Mouse (Mus musculus) regulatory T cell (primary cell): ENCODE measurements around the gene Rps15.

ENCODE experiments used
- in situ Hi-C: fragments of 300-600 bp; cut with MboI, MseI; formaldehyde crosslinking; loops from one replicate; pipeline ENCODE4 v1.15.1; 2025; ENCODE audit warnings: high pct_unique_total_duplicates

The Rps15 gene

DNA sequence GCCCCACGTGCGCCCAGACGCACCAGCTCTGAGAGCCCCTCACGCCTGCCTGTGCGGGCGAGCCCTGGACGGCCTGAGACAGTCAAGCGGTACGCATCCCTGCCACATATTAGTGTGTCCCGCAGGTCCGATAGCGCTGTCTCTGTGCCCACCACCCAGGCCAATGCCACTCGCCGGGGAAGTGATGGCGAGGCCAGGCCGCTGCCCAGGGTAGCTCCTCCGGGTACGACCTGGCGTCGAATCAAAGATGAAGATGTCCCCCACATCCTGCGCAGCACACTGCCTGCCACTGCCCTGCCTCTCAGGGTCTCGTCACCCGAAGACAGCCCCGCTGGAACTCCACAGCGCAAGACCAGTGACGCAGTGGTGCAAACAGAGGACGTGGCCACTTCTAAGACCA lies 23.1 kb downstream of the Rps15 start:
- in situ Hi-C loops = no loop called here

- in situ Hi-C loops = no loop called here
Measured at GRCm38 (mm10) chr10:80316359-80316781, 24.1 kb downstream of the Rps15 start.

DNA sequence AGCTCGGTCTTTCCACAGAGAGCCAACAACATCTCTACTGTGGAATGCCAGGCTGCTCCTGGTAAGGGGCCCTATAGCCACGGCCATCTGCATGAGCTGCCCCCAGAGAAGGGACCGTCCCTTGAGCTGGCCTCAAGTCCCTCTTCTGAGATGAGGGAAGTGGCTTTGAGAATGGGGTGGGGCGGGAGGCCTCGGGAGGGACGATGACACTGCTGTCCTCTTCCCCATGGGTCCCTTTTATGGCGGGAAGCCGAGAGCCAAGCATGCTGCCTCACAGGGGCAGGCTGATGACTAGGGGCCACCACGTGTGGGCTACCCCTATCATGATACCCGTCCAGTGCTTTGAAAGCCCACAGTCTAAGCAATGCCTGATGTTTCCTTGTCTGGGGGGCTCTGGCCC lies 24.8 kb downstream of the Rps15 start:
- in situ Hi-C loops = no loop called here

GRCm38 (mm10) chr10:80320340-80320760 lies 28.1 kb downstream of the Rps15 start, which contains the start of gene 2310011J03Rik:
Gene 2310011J03Rik (minus strand): TSS chr10:80320537.
- in situ Hi-C loops = no loop called here

DNA sequence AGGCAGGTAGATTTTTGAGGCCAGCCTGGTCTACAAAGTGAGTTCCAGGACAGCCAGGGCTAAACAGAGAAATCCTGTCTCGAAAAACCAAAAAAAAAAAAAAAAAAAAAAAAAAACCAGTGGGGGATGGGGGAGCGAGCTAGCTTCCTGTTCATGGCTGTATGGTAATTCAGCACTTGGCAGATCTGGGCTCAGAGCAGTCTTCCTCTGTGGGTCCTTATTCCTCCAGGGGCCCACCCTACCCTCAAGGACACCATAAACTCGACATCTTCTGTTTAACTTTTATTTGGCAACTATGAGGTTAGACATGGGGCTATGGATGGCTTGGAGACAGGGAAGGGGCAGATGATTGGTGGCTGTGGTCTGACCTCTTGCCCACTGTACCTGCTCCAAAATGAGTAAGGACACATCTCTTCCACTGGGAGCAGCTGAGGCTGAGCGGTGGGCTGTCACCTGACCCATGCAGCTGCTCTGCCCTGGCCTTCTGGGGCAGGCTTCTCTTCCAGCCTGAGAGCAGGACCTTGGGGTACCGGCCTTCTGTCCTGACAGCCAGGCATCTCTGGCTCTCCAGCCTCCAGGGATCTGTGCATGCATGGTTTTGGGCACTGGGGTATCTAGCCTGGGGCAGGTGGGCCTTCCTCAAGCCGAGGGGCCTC lies 28.9 kb downstream of the Rps15 start:
- in situ Hi-C loops = no loop called here

GRCm38 (mm10) chr10:80321670-80322581 lies 29.7 kb downstream of the Rps15 start:
- in situ Hi-C loops = no loop called here

GRCm38 (mm10) chr10:80322811-80323211 lies 30.6 kb downstream of the Rps15 start:
- in situ Hi-C loops = no loop called here

- in situ Hi-C loops = no loop called here
Measured at GRCm38 (mm10) chr10:80323261-80324119, 31.2 kb downstream of the Rps15 start.

DNA sequence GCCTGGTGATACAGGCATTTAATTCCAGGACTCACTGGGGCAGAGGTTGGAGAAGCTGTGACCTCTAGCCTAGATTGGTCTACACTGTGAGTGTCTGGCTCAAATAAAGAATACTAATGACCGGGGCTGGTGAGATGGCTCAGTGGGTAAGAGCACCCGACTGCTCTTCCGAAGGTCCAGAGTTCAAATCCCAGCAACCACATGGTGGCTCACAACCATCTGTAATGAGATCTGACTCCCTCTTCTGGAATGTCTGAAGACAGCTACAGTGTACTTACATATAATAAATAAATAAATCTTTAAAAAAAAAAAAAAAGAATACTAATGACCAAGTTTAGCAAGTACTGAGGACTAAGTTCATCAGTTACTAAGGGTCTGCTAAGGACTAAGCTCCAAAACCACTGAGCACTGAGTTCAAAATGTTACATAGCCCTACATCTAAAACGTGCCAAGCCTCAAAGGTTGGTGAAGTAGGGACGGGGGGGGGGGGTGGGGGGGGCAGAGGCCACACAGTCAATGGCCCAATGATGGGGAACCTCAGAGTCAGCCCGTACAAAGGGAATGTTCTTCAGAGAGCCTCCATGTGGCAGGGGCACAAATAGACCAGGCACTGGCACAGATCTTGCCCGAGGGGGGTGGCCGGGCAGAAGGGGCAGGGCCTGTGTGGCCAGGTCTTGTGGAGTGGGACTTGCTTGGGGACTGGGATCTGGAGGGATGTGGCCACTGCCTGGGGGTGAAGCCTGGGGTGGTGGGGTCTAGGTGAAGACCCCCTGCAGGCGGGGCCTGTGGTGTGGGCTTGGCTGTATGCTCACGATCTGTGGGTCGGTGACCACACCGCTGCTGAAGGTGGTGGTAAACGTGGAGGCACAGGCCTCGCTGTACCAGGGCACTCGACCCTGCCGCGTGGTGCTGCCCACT lies 32.1 kb downstream of the Rps15 start:
- in situ Hi-C loops = no loop called here

DNA sequence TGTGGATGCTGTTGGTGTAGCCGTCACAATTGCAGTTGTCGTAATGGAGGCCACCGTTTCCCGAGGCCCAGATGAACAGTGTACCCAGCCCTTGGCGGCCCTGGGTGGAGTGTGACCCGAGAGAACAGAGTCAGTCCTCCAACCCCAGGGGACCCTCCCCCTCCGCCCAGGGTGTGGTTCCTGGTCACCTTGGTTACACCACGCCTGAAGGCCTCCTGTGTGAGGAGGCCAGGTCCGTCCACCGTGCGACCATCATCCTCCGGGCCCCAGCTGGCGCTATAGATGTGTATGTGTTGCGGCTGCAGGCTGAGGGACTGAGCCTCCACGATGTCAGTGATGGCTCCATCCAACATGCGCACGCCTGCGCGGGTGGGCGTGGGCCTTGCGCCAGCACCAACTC lies 32.8 kb downstream of the Rps15 start:
- in situ Hi-C loops = no loop called here

DNA sequence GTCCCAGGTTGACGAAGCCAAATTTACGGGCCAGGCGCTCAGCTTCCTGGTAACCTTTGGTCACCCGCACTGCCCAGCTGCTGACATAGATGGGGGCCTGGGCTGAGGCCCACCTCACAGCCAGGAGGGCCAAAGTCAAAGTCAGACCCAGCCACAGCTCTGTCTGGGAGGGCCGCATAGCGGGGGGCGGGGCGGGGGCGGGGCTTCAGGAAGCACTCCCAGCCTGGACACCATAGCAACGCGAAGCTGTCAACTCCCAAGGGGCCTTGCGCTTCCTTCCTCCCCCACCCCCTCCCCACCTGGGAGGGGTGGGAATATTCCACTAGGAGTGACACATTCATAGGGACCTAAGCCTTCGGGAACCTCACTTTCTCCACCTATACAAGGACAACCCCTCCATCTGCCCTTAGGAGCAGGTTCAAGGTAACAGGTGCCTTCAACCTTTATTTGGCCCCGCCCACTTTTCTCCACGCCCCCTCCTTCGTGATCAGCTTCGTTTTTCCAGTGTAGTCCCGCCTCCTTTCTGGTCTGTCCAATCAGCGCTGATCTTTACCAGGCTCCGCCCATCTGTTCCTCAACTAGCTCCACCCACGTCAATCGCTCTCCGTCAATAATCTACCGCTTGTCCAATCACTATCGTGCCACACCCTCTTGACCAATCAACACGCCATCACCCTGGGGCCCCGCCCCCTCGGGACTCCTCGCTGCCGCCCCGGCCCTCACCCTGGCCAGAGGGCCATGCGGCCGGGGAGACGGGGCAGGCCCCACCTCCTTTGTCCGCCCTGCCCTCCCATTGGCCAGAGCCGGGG lies 37.2 kb downstream of the Rps15 start, which contains the start of the genes Pcsk4 and Reep6:
Gene Pcsk4, minus strand, starts transcription at position 226 of the 809 bp plus-strand sequence.
Gene Reep6, plus strand, starts transcription at position 681 of the 809 bp plus-strand sequence.
- in situ Hi-C loops = no loop called here

DNA sequence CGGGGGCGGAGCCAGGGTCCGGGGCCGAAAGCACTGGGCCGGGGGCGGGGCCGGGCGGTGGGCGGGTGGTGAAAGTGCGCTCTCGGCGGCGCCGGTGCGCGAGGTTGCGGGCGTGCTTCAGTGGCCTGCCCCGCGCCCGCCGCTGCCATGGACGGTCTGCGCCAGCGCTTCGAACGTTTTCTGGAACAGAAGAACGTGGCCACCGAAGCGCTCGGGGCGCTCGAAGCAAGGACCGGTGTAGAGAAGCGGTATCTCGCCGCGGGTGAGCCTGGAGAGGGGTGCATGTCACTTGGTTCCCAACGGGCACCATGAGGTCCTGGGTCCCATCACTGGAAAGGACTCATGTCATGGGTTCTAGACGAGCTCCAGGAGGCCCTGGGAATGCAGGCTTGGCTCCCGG lies 37.8 kb downstream of the Rps15 start:
- in situ Hi-C loops = no loop called here

DNA sequence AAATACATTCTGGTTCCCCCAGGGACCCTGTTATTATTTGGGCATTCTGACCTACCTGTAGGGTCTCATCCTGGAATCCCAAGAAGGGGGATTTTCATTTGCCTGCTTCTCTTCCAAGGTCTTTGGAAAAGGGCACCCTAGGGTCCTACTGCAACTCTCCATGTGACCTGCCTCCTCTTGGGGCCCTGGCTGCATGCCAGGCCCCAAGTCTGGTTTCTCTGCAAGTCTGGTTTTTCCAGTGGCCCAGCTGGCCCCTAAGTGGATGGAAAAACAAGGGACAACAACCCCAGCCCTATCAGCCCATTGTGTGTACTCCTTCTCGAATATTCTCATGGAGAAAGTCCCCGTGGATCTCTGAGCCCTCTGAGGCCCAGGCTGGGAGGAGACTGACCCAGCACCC lies 38.6 kb downstream of the Rps15 start:
- in situ Hi-C loops = no loop called here

DNA sequence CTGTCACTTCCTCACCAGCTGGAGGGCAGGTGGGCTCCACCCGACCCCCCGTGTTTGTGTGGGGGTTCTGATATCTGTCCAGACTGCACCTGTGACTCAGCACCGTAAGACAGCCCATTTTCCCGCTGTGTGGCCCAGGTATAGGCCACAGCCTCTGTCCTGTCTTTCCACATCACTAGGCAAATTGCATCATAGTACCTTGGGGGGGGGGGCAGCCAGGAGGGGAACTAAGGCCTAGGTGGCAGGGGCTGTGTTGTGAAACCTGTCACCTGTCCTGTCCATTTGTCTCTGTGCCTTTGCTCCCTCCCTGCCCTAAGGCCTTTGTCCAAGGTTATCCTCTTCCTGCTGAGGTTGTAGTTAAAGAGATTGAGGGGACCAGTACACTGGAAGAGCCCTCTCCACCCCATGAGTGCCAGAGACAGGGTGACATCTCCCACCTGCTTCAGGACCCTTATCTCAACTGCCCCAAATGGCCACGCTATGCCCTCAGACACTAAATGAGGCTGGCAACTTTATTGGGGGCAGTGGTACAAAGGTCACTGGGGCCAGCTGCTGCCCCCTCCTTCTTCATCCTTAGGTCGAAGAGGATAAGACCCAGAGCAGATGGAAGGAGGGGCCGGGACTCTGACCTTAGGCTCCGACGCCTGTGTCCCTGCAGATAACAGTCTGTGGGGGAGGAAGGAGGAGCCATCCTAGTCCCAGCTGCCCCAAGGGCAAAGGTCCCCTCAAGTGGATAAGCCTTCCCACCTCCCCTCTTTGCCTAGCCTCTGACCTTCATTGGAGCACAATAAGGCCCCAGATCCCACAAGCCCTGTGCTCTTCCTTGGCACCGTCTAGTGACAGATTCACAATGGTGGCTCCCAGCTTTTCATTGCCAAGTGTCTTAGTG lies 39.6 kb downstream of the Rps15 start:
- in situ Hi-C loops = no loop called here

- in situ Hi-C loops = no loop called here
Measured at GRCm38 (mm10) chr10:80332525-80332989, 40.3 kb downstream of the Rps15 start.

GRCm38 (mm10) chr10:80336263-80336662 lies 44.0 kb downstream of the Rps15 start:
- in situ Hi-C loops = no loop called here

GRCm38 (mm10) chr10:80339941-80340750 lies 47.9 kb downstream of the Rps15 start:
- in situ Hi-C loops = no loop called here

GRCm38 (mm10) chr10:80341026-80341425 lies 48.8 kb downstream of the Rps15 start:
- in situ Hi-C loops = no loop called here
